Comparison of ENCODE assay signal across 8 mouse cellular contexts in the genomic region with DNA sequence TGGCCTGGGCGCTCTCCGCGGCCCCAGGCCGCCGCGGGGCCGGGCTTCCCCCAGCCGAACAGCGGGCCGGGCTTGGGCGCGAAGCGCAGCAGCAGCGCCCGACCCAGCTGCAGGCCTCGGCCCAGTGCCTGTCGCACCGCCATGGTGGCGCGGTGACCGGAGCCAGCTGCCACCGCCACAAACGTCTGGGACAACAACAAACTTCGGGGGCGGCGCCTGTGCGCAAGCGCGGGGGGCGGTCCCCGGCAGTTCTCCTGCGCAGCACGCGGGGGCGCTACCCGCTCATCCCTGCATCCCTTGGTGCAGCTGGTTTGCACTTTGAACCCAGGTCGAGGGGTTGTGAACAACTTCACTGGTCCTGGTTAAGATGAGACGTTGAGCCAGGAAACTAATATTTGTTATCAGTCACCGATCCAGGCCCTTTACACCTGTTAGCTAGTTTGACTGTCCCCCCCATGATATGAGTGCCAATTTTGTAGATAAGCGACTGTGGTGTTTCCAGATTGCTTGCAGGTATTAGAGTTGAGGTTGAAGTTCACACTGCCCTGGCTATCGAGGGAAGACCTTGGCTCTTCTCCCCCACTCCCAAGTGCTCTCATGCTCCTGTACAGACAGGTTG. TPM values are rescaled to one million over a fixed set of nuclear protein-coding genes. Genes with fewer than 3 reads are reported as not detected.
A peak's percentile ranks its signal among the peaks of the same experiment; 100 is the strongest.
DNase-seq lines count a peak whose midpoint lies in the region; ATAC-seq and TF ChIP-seq lines count a peak whose summit lies in the region.

TSS of gene Pink1 (minus strand) at position 231 of the 619 bp plus-strand sequence.

- peaks cover 33% of the 10 kb centered on the region for H3K9me3 ChIP-seq in E14TG2a.4 (ENCODE audit: low read length)
- no peaks in the 10 kb centered on the region for H3K9me3 ChIP-seq in forebrain, embryonic 13.5 days (replicated peaks)
- H3K9me3 ChIP-seq in heart, postnatal 0 days (replicated peaks; ENCODE audit: control insufficient read depth, low read length) = no peaks in the 10 kb centered on the region
- no peaks in the 10 kb centered on the region for H3K9me3 ChIP-seq in liver, embryonic 15.5 days (replicated peaks)
- H3K9me3 ChIP-seq in neural tube, embryonic 11.5 days (ENCODE audit: control insufficient read depth, low read length) = no peaks in the 10 kb centered on the region
- H3K9me3 ChIP-seq in stomach, embryonic 16.5 days (replicated peaks; ENCODE audit: control insufficient read depth, low read length) = 0 out of 2 replicates have a peak, but pooled peaks cover 6% of the 10 kb centered on the region

- peak within 1 kb of the TSS; percentile 70 for H3K4me2 ChIP-seq in forebrain, embryonic 13.5 days
- peak within 1 kb of the TSS; percentile 70 for H3K4me2 ChIP-seq in heart, postnatal 0 days (ENCODE audit: low read depth, low read length)
- H3K4me2 ChIP-seq in liver, embryonic 15.5 days = peak within 1 kb of the TSS; percentile 91
- H3K4me2 ChIP-seq in neural tube, embryonic 11.5 days (ENCODE audit: low read depth) = peak within 1 kb of the TSS; percentile 75
- peak within 1 kb of the TSS; percentile 51 for H3K4me2 ChIP-seq in stomach, embryonic 16.5 days (ENCODE audit: low read depth, low read length)

- ATAC-seq in forebrain, embryonic 13.5 days = peak; percentile 77
- peak; percentile 75 for ATAC-seq in heart, postnatal 0 days (ENCODE audit: insufficient read depth, low read depth)
- peak; percentile 66 for ATAC-seq in liver, embryonic 15.5 days (ENCODE audit: insufficient read depth)
- ATAC-seq in neural tube, embryonic 11.5 days (ENCODE audit: insufficient read depth, low FRiP score, low TSS enrichment) = peak; percentile 75
- peak; percentile 67 for ATAC-seq in stomach, embryonic 16.5 days (ENCODE audit: insufficient read depth, low FRiP score)

- H3K4me1 ChIP-seq in E14TG2a.4 (replicated peaks; ENCODE audit: low read depth, low read length) = peaks cover 46% of the 10 kb centered on the region
- peaks cover 25% of the 10 kb centered on the region for H3K4me1 ChIP-seq in forebrain, embryonic 13.5 days
- peaks cover 16% of the 10 kb centered on the region for H3K4me1 ChIP-seq in heart, postnatal 0 days (ENCODE audit: control insufficient read depth, insufficient read depth)
- H3K4me1 ChIP-seq in liver, embryonic 15.5 days (replicated peaks) = peaks cover 35% of the 10 kb centered on the region
- H3K4me1 ChIP-seq in neural tube, embryonic 11.5 days (ENCODE audit: control insufficient read depth, insufficient read depth, low read length) = no peaks in the 10 kb centered on the region
- peaks cover 15% of the 10 kb centered on the region; the same call in 1 of the 2 replicates for H3K4me1 ChIP-seq in stomach, embryonic 16.5 days (ENCODE audit: control insufficient read depth, insufficient read depth, low read length)

- TF ChIP-seq CTCF in E14TG2a.4 (conservative IDR thresholded peaks at IDR 0.05; ENCODE audit: low read length) = peak; percentile 30
- peak; percentile 81 for TF ChIP-seq CTCF in heart, postnatal 0 days (IDR thresholded peaks at IDR 0.05; ENCODE audit: low read depth)

- peak within 1 kb of the TSS; percentile 96 for H3K27ac ChIP-seq in forebrain, embryonic 13.5 days
- H3K27ac ChIP-seq in heart, postnatal 0 days (ENCODE audit: low read depth) = peak within 1 kb of the TSS; percentile 100
- peak within 1 kb of the TSS; percentile 98 for H3K27ac ChIP-seq in liver, embryonic 15.5 days (replicated peaks)
- peak within 1 kb of the TSS; percentile 95 for H3K27ac ChIP-seq in neural tube, embryonic 11.5 days (ENCODE audit: low read depth, low read length)
- H3K27ac ChIP-seq in stomach, embryonic 16.5 days (ENCODE audit: low read length) = peak within 1 kb of the TSS; percentile 96

- H3K9ac ChIP-seq in forebrain, embryonic 13.5 days = peak within 1 kb of the TSS; percentile 88
- peak within 1 kb of the TSS; percentile 97 for H3K9ac ChIP-seq in heart, postnatal 0 days (replicated peaks; ENCODE audit: low read depth, low read length)
- peak within 1 kb of the TSS; percentile 95 for H3K9ac ChIP-seq in liver, embryonic 15.5 days
- peak within 1 kb of the TSS; percentile 90 for H3K9ac ChIP-seq in neural tube, embryonic 11.5 days (ENCODE audit: low read length)
- H3K9ac ChIP-seq in stomach, embryonic 16.5 days (ENCODE audit: low read length) = peak within 1 kb of the TSS; percentile 88

- H3K27me3 ChIP-seq in E14TG2a.4 (ENCODE audit: insufficient read depth, low read length) = no peaks in the 10 kb centered on the region
- peaks cover 12% of the 10 kb centered on the region for H3K27me3 ChIP-seq in forebrain, embryonic 13.5 days
- 0 out of 2 replicates have a peak, but pooled peaks cover 3% of the 10 kb centered on the region for H3K27me3 ChIP-seq in heart, postnatal 0 days (ENCODE audit: control insufficient read depth, insufficient read depth, low read length)
- peaks cover 14% of the 10 kb centered on the region for H3K27me3 ChIP-seq in liver, embryonic 15.5 days
- H3K27me3 ChIP-seq in neural tube, embryonic 11.5 days (ENCODE audit: control insufficient read depth, insufficient read depth, low read length) = no peaks in the 10 kb centered on the region
- no peaks in the 10 kb centered on the region for H3K27me3 ChIP-seq in stomach, embryonic 16.5 days (ENCODE audit: control insufficient read depth, insufficient read depth, low read length)

- peak within 1 kb of the TSS; percentile 97 for H3K4me3 ChIP-seq in E14TG2a.4 (replicated peaks; ENCODE audit: low read length)
- H3K4me3 ChIP-seq in forebrain, embryonic 13.5 days = peak within 1 kb of the TSS; percentile 86
- H3K4me3 ChIP-seq in heart, postnatal 0 days (ENCODE audit: low read depth, low read length) = peak within 1 kb of the TSS; percentile 85
- H3K4me3 ChIP-seq in liver, embryonic 15.5 days (replicated peaks) = peak within 1 kb of the TSS; percentile 91
- peak within 1 kb of the TSS; percentile 85 for H3K4me3 ChIP-seq in neural tube, embryonic 11.5 days (ENCODE audit: low read depth, low read length)
- peak within 1 kb of the TSS; percentile 89 for H3K4me3 ChIP-seq in stomach, embryonic 16.5 days (replicated peaks; ENCODE audit: low read length)

- peak; percentile 67 for DNase-seq in c-Kit-positive CD71-positive TER-119-positive erythroid progenitor cells, embryonic 14.5 days (ENCODE audit: low spot score)
- DNase-seq in heart, postnatal 0 days (ENCODE audit: low spot score) = peak; percentile 76
- peak; percentile 93 to 96 for DNase-seq in kidney, postnatal 4 days
- peak; percentile 91 for DNase-seq in neural tube, embryonic 11.5 days (ENCODE audit: low spot score)

- H3K36me3 ChIP-seq in E14TG2a.4 (ENCODE audit: insufficient read depth, low read length) = no peaks in the 10 kb centered on the region
- no peaks in the 10 kb centered on the region for H3K36me3 ChIP-seq in forebrain, embryonic 13.5 days (ENCODE audit: poor library complexity, severe bottlenecking)
- no peaks in the 10 kb centered on the region for H3K36me3 ChIP-seq in heart, postnatal 0 days (replicated peaks; ENCODE audit: control insufficient read depth, insufficient read depth, low read length)
- no peaks in the 10 kb centered on the region for H3K36me3 ChIP-seq in liver, embryonic 15.5 days (replicated peaks)
- no peaks in the 10 kb centered on the region for H3K36me3 ChIP-seq in neural tube, embryonic 11.5 days (ENCODE audit: control insufficient read depth, insufficient read depth, low read length)
- no peaks in the 10 kb centered on the region for H3K36me3 ChIP-seq in stomach, embryonic 16.5 days (ENCODE audit: control insufficient read depth, insufficient read depth, low read length)

- no peak for TF ChIP-seq EP300 in heart, postnatal 0 days (IDR thresholded peaks at IDR 0.05; ENCODE audit: low read depth)

- WGBS in forebrain, embryonic 13.5 days = 4% methylated on average over 41 of the region's 41 CpGs
- 3% methylated on average over 40 of the region's 41 CpGs for WGBS in heart, postnatal 0 days
- 3% methylated on average over 41 of the region's 41 CpGs for WGBS in liver, embryonic 15.5 days (ENCODE audit: insufficient replicate concordance)
- 4% methylated on average over 41 of the region's 41 CpGs for WGBS in neural tube, embryonic 11.5 days
- 2% methylated on average over 41 of the region's 41 CpGs for WGBS in stomach, embryonic 16.5 days

RNA-seq across cellular contexts. Expression of gene Pink1, which starts in this region (rescaled TPM):
- polyA plus RNA-seq in forebrain, embryonic 13.5 days (2015; fragmentation: Nextera tagmentation; extraction: Ambion mirVana) = 62.4 and 64.2 TPM in 2 replicates
- total RNA-seq in heart, postnatal 0 days (2014; rRNA removed; ENCODE audit: low replicate concordance) = 302 and 330 TPM in 2 replicates
- polyA plus RNA-seq in heart, postnatal 0 days (2015; fragmentation: Nextera tagmentation; extraction: Ambion mirVana) = 152 and 159 TPM in 2 replicates
- 35.7 and 38.3 TPM in 2 replicates for polyA plus RNA-seq in liver, embryonic 15.5 days (2015; fragmentation: Nextera tagmentation; extraction: Ambion mirVana)
- 26.5 and 29.3 TPM in 2 replicates for polyA plus RNA-seq in neural tube, embryonic 11.5 days (2014; fragmentation: Nextera tagmentation; extraction: Ambion mirVana)
- 33.0 and 34.2 TPM in 2 replicates for polyA plus RNA-seq in stomach, embryonic 16.5 days (2015; fragmentation: Nextera tagmentation; extraction: Ambion mirVana)

Comparison
In these comparisons a context has a peak if more than half of its experiments do, and no peak if none do; other contexts are left out.
1. Peak in every context shown above with its lines: DNase-seq, ATAC-seq, H3K4me3 ChIP-seq and H3K27ac ChIP-seq.